Mouse (Mus musculus) cortical plate, adult 2 months (tissue): ENCODE measurements around the gene Ripk3.

Experiments used
- CTCF ChIP-seq: fragments of 200-500 bp; IDR thresholded peaks from 2 replicates; pipeline ENCODE4 v1.5.1; 2011; ENCODE audit warnings: mild to moderate bottlenecking, control low read depth, low read length; ENCODE audit not compliant: insufficient read depth; ENCODE audit errors: extremely low read depth
- POLR2A ChIP-seq: fragments of 200-500 bp; IDR thresholded peaks from 2 replicates; pipeline ENCODE4 v1.6.1; 2011; ENCODE audit warnings: mild to moderate bottlenecking, low read length, control low read depth; ENCODE audit not compliant: insufficient read depth; ENCODE audit errors: extremely low read depth

DNA sequence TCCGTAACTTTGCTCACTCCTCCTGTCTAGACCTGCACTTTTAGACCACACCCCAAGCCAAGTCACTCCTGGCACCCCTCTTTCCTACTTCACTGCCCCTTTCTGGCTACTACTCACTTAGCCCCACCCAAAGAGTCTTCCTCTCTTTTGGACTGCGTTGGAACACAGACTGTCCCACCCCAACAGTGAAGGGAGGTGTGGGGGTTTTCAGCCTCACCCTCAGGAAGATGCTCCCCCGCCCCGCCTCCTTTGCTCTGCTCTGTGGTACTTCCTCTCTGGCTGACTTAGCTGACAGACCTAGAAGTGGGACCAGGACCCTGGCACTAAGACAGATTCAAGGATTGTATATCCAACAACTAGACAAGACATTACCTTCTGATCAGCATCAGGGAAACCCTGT lies 23.0 kb downstream of the Ripk3 start, which contains the start of gene Ltb4r1:
- TF ChIP-seq CTCF (no peak), POLR2A (no peak)
